Mouse (Mus musculus): ENCODE measurements around the gene Zfp704. TPM values are rescaled to one million over a fixed set of nuclear protein-coding genes. Genes with fewer than 3 reads are reported as not detected.

Gene Zfp704
- total RNA-seq, 2 experiments from 2014 or later = 30.1 to 34.3 TPM

- intact Hi-C loops (cut with DNase I) = no loop called here
- no peak for DNase-seq (ENCODE audit: low spot score in 2 of 2)
These were observed 41.2 kb downstream of the Zfp704 start for GRCm38 (mm10) chr3:9568565-9569228.

- intact Hi-C loops (cut with DNase I) = no loop called here
- DNase-seq (ENCODE audit: low spot score in 2 of 2) = no peak
These were observed 41.9 kb downstream of the Zfp704 start for GRCm38 (mm10) chr3:9567948-9568347.

GRCm38 (mm10) chr3:9566831-9567230, 43.1 kb downstream of the Zfp704 start:
- intact Hi-C loops (cut with DNase I) = no loop called here
- DNase-seq (ENCODE audit: low spot score in 2 of 2) = no peak

GRCm38 (mm10) chr3:9563562-9563961, 46.3 kb downstream of the Zfp704 start:
- DNase-seq (ENCODE audit: low spot score in 2 of 2) = no peak
- intact Hi-C loops (cut with DNase I) = no loop called here

- intact Hi-C loops (cut with DNase I) = no loop called here
- DNase-seq (ENCODE audit: low spot score in 2 of 2) = no peak
These were observed 47.1 kb downstream of the Zfp704 start for GRCm38 (mm10) chr3:9562649-9563328.

- intact Hi-C loops (cut with DNase I) = no loop called here
- no peak for DNase-seq (ENCODE audit: low spot score in 2 of 2)
These were observed 51.9 kb downstream of the Zfp704 start for GRCm38 (mm10) chr3:9557778-9558560.

- intact Hi-C loops (cut with DNase I) = no loop called here
- no peak for DNase-seq (ENCODE audit: low spot score in 2 of 2)
These were observed 53.7 kb downstream of the Zfp704 start for GRCm38 (mm10) chr3:9556137-9556536.

- DNase-seq (ENCODE audit: low spot score in 2 of 2) = no peak
- intact Hi-C loops (cut with DNase I) = no loop called here
These were observed 55.0 kb downstream of the Zfp704 start for GRCm38 (mm10) chr3:9554916-9555315.

- DNase-seq (ENCODE audit: low spot score in 2 of 2) = no peak
- intact Hi-C loops (cut with DNase I) = no loop called here
These were observed 57.6 kb downstream of the Zfp704 start for GRCm38 (mm10) chr3:9552332-9552731.

GRCm38 (mm10) chr3:9550930-9551329, 59.0 kb downstream of the Zfp704 start:
- intact Hi-C loops (cut with DNase I) = no loop called here
- no peak for DNase-seq (ENCODE audit: low spot score in 2 of 2)

GRCm38 (mm10) chr3:9549815-9550214, 60.1 kb downstream of the Zfp704 start:
- intact Hi-C loops (cut with DNase I) = no loop called here
- DNase-seq (ENCODE audit: low spot score in 2 of 2) = peak in 1 of 2 experiments; percentile 1

- DNase-seq (ENCODE audit: low spot score in 2 of 2) = no peak
- intact Hi-C loops (cut with DNase I) = no loop called here
These were observed 61.7 kb downstream of the Zfp704 start for GRCm38 (mm10) chr3:9548188-9548587.

GRCm38 (mm10) chr3:9546882-9547620, 62.8 kb downstream of the Zfp704 start:
- DNase-seq (ENCODE audit: low spot score in 2 of 2) = no peak

GRCm38 (mm10) chr3:9544421-9544820, 65.5 kb downstream of the Zfp704 start:
- no peak for DNase-seq (ENCODE audit: low spot score in 2 of 2)
- intact Hi-C loops (cut with DNase I) = no loop called here

More at GRCm38 (mm10) chr3:9546882-9547620, 62.8 kb downstream of the Zfp704 start:
- intact Hi-C loops (cut with DNase I) = no loop called here

GRCm38 (mm10) chr3:9543916-9544315, 66.0 kb downstream of the Zfp704 start:
- no peak for DNase-seq (ENCODE audit: low spot score in 2 of 2)
- intact Hi-C loops (cut with DNase I) = no loop called here

- DNase-seq (ENCODE audit: low spot score in 2 of 2) = peak in 1 of 2 experiments; percentile 11
- intact Hi-C loops (cut with DNase I) = no loop called here
These were observed 66.4 kb downstream of the Zfp704 start for GRCm38 (mm10) chr3:9543463-9543862.

- intact Hi-C loops (cut with DNase I) = no loop called here
- DNase-seq (ENCODE audit: low spot score in 2 of 2) = no peak
These were observed 68.3 kb downstream of the Zfp704 start for GRCm38 (mm10) chr3:9541561-9541960.

GRCm38 (mm10) chr3:9538510-9538909, 71.4 kb downstream of the Zfp704 start:
- no peak for DNase-seq (ENCODE audit: low spot score in 2 of 2)
- intact Hi-C loops (cut with DNase I) = no loop called here

- no peak for DNase-seq (ENCODE audit: low spot score in 2 of 2)
- intact Hi-C loops (cut with DNase I) = no loop called here
These were observed 72.0 kb downstream of the Zfp704 start for GRCm38 (mm10) chr3:9537889-9538288.

Data from left cerebral cortex, postnatal 36 days (tissue).